Mouse (Mus musculus): ENCODE measurements at regions not wholly inside any gene's neighbourhood (a gene's known extent, or its start where the extent isn't known, plus 50 kb on each side); places are given as distances from the start of the nearest gene placed in this dataset.

DNA sequence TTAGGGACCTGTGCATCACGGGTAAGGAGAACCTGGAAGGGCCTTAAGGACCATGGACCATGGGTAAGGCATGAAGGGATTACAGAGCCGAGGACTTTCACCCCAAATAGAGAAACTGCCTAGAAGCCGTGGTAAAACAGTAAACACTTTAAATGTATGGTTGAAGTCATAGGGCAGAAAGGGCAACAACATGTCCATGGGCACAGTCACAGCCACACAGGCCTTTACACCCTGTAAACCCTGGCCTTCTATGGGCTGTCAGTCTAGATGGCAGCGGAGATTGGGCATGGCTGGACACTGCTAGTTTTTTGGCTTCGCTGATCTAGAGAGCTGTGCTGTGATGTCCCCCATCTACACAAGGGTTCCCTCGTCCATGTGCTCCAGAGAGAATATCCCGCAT, 127.4 kb downstream of the Tex29 start:
- WGBS: 92% methylated on average over 7 of the region's 7 CpGs
- H3K27ac ChIP-seq (ENCODE audit: low read length): no peak overlapping the region
- H3K4me3 ChIP-seq (replicated peaks; ENCODE audit: low read length): no peak overlapping the region
- no peaks in the 10 kb centered on the region for H3K9me3 ChIP-seq (ENCODE audit: control insufficient read depth, low read length)
- no peaks in the 10 kb centered on the region for H3K36me3 ChIP-seq (ENCODE audit: control insufficient read depth, insufficient read depth)
- no peak for ATAC-seq
- no peak overlapping the region for H3K4me2 ChIP-seq (ENCODE audit: low read length)
- no peak overlapping the region for H3K9ac ChIP-seq (replicated peaks; ENCODE audit: low read depth, low read length)
- no peaks in the 10 kb centered on the region for H3K27me3 ChIP-seq (replicated peaks; ENCODE audit: control insufficient read depth, insufficient read depth, low read length)
- no peaks in the 10 kb centered on the region for H3K4me1 ChIP-seq (replicated peaks; ENCODE audit: control insufficient read depth, insufficient read depth, low read length)

DNA sequence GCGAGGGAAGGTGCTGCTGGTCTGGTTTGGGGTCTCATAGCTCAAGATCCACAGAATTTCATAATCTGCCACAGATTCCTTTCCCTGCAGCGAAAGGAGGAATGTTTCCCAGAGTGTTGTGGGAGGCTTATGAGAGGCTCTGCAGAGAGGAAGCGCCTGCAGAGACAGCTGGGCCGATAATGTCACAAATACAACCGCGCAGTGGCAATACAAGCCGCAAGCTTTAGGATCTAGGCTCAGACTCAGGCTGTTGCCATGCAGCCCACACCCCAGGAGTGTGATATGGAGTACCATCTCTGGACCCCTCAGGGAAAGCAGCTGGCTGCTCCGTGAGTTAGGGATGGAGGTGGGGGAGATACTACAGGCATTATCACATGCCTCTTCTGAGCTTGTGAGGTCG, 130.2 kb downstream of the Tex29 start:
- Histone ChIP-seq H3K27me3 (replicated peaks; ENCODE audit: control insufficient read depth, insufficient read depth, low read length) (no peaks in the 10 kb centered on the region), H3K4me1 (replicated peaks; ENCODE audit: control insufficient read depth, insufficient read depth, low read length) (peaks cover 8% of the 10 kb centered on the region), H3K4me3 (replicated peaks; ENCODE audit: low read length) (no peak overlapping the region), H3K36me3 (ENCODE audit: control insufficient read depth, insufficient read depth) (no peaks in the 10 kb centered on the region), H3K27ac (ENCODE audit: low read length) (no peak overlapping the region), H3K4me2 (ENCODE audit: low read length) (no peak overlapping the region), H3K9me3 (ENCODE audit: control insufficient read depth, low read length) (no peaks in the 10 kb centered on the region), H3K9ac (replicated peaks; ENCODE audit: low read depth, low read length) (no peak overlapping the region)
- WGBS: 89% methylated on average over 9 of the region's 9 CpGs
- ATAC-seq: no peak

DNA sequence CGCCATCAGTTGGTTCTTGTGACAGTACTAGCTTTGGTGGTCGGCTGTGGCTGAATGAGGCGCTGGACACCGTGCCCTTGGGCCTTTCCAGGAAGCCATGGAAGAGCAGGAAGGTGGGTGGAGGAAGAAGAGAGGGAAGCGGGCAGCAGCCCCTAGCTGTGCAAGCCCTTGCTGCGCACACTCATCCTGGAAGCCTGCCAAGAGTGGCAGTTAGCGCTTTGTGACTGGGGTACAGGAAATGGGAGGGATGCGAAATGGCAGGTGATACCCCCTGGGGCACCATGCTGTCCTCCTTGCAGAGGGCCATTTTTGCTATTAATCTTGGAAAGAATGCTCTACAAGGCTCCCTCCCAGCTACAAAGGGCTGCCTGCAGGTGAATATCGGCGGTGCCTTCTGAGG, 133.2 kb downstream of the Tex29 start:
- Histone ChIP-seq H3K27ac (ENCODE audit: low read length) (no peak overlapping the region), H3K36me3 (ENCODE audit: control insufficient read depth, insufficient read depth) (no peaks in the 10 kb centered on the region), H3K27me3 (replicated peaks; ENCODE audit: control insufficient read depth, insufficient read depth, low read length) (no peaks in the 10 kb centered on the region), H3K9ac (replicated peaks; ENCODE audit: low read depth, low read length) (no peak overlapping the region), H3K4me3 (replicated peaks; ENCODE audit: low read length) (no peak overlapping the region), H3K4me2 (ENCODE audit: low read length) (no peak overlapping the region), H3K9me3 (ENCODE audit: control insufficient read depth, low read length) (no peaks in the 10 kb centered on the region), H3K4me1 (replicated peaks; ENCODE audit: control insufficient read depth, insufficient read depth, low read length) (peaks cover 8% of the 10 kb centered on the region)
- 46% methylated on average over 10 of the region's 10 CpGs for WGBS
- no peak for ATAC-seq

DNA sequence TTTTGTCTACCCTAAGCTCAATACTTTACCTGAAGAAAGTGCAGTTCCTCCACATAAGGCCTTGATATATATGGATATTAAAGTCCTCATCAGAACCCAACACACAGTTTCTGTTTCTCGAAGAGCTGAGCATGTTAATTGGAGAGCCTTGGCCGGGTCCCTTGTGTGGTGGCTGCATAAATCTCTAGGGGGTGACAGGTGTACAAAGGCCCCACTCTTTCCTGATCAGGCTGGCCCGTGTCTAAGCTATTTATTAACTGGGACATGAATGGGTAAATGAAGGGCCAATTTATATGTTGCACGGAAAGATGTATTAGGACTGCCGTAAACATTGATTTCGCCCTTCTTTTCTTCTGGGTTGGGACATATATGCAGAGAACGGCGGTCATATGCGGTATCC, 136.8 kb downstream of the Tex29 start:
- Histone ChIP-seq H3K4me3 (replicated peaks; ENCODE audit: low read length) (no peak overlapping the region), H3K9ac (replicated peaks; ENCODE audit: low read depth, low read length) (no peak overlapping the region), H3K4me1 (replicated peaks; ENCODE audit: control insufficient read depth, insufficient read depth, low read length) (peaks cover 8% of the 10 kb centered on the region), H3K4me2 (ENCODE audit: low read length) (no peak overlapping the region), H3K27me3 (replicated peaks; ENCODE audit: control insufficient read depth, insufficient read depth, low read length) (no peaks in the 10 kb centered on the region), H3K9me3 (ENCODE audit: control insufficient read depth, low read length) (no peaks in the 10 kb centered on the region), H3K27ac (ENCODE audit: low read length) (no peak overlapping the region), H3K36me3 (ENCODE audit: control insufficient read depth, insufficient read depth) (no peaks in the 10 kb centered on the region)
- no peak for ATAC-seq
- whole genome bisulfite sequencing: 47% methylated on average over 9 of the region's 9 CpGs

DNA sequence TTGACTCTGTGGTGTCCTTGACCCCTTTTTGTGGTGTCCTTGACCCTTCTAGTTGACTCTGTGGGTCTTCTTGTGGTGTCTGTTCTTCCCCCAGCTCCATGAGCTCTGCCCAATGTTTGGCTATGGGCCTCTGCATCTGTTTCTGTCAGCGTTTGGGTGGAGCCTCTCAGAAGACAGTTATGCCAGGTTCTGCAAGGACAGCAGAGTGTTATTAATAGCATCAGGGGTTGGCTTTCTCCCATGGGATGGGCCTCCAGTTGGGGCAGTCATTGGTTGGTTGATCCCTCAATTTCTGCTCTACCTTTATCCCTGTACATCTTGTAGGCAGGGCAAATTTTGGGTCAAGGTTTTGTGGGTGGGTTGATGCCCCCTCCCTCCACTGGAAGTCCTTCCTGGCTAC, 138.8 kb downstream of the Tex29 start:
- ATAC-seq: no peak

DNA sequence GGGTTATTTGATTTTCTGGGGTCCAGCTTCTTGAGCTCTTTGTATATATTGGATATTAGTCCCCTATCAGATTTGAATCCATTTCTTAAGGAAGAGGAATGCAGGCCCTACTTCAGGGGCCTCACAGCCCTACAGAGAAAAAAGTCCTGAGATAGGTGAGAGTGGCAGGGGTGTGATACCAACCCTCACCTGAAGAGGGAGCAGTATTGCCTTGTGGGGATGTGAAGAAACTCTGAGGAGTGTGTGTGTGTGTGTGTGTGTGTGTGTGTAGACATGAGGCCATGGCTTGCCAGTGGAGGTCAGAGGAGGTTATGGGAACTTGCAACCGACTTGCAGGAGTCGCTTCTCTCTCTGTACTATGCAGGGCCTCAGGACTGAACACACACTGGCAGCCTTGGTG, 141.2 kb downstream of the Tex29 start:
- Histone ChIP-seq H3K27ac (ENCODE audit: low read length) (no peak overlapping the region), H3K4me2 (ENCODE audit: low read length) (no peak overlapping the region), H3K27me3 (replicated peaks; ENCODE audit: control insufficient read depth, insufficient read depth, low read length) (no peaks in the 10 kb centered on the region), H3K9me3 (ENCODE audit: control insufficient read depth, low read length) (no peaks in the 10 kb centered on the region), H3K4me1 (replicated peaks; ENCODE audit: control insufficient read depth, insufficient read depth, low read length) (no peaks in the 10 kb centered on the region), H3K36me3 (ENCODE audit: control insufficient read depth, insufficient read depth) (no peaks in the 10 kb centered on the region), H3K9ac (replicated peaks; ENCODE audit: low read depth, low read length) (no peak overlapping the region), H3K4me3 (replicated peaks; ENCODE audit: low read length) (no peak overlapping the region)
- no peak for ATAC-seq
- 88% methylated on average over 2 of the region's 2 CpGs for WGBS

More for the DNA sequence above, 138.8 kb downstream of the Tex29 start:
- Histone ChIP-seq H3K27ac (ENCODE audit: low read length) (no peak overlapping the region), H3K27me3 (replicated peaks; ENCODE audit: control insufficient read depth, insufficient read depth, low read length) (no peaks in the 10 kb centered on the region), H3K4me3 (replicated peaks; ENCODE audit: low read length) (no peak overlapping the region), H3K36me3 (ENCODE audit: control insufficient read depth, insufficient read depth) (no peaks in the 10 kb centered on the region), H3K9ac (replicated peaks; ENCODE audit: low read depth, low read length) (no peak overlapping the region), H3K9me3 (ENCODE audit: control insufficient read depth, low read length) (no peaks in the 10 kb centered on the region), H3K4me1 (replicated peaks; ENCODE audit: control insufficient read depth, insufficient read depth, low read length) (no peaks in the 10 kb centered on the region), H3K4me2 (ENCODE audit: low read length) (no peak overlapping the region)
- WGBS: 87% methylated on average over 1 of the region's 1 CpGs

DNA sequence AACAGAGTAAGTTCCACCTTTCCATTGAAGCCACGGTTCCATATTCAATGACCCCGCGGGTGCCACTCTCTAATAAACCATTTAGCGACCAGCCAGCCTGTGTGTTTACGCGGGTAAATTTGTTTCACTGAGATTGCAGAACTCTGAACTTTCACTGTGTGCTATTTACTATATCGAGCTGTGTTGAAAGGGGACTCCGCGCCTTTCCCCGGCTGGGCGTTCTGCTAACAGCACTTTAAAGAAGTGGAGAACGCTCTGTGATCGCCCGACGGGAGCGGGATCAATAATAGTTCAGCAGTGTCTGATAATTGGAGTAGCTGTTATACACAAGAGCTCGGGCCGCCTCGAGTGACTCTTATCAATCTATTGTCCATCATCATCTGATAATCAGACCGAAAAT, 149.8 kb downstream of the Tex29 start:
- no peak overlapping the region for H3K4me2 ChIP-seq (ENCODE audit: low read length)
- H3K4me1 ChIP-seq (replicated peaks; ENCODE audit: control insufficient read depth, insufficient read depth, low read length): no peaks in the 10 kb centered on the region
- ATAC-seq: no peak
- no peaks in the 10 kb centered on the region for H3K27me3 ChIP-seq (replicated peaks; ENCODE audit: control insufficient read depth, insufficient read depth, low read length)
- no peak overlapping the region for H3K4me3 ChIP-seq (replicated peaks; ENCODE audit: low read length)
- H3K36me3 ChIP-seq (ENCODE audit: control insufficient read depth, insufficient read depth): no peaks in the 10 kb centered on the region
- no peak overlapping the region for H3K27ac ChIP-seq (ENCODE audit: low read length)
- no peaks in the 10 kb centered on the region for H3K9me3 ChIP-seq (ENCODE audit: control insufficient read depth, low read length)
- H3K9ac ChIP-seq (replicated peaks; ENCODE audit: low read depth, low read length): no peak overlapping the region
- 72% methylated on average over 20 of the region's 20 CpGs for WGBS

DNA sequence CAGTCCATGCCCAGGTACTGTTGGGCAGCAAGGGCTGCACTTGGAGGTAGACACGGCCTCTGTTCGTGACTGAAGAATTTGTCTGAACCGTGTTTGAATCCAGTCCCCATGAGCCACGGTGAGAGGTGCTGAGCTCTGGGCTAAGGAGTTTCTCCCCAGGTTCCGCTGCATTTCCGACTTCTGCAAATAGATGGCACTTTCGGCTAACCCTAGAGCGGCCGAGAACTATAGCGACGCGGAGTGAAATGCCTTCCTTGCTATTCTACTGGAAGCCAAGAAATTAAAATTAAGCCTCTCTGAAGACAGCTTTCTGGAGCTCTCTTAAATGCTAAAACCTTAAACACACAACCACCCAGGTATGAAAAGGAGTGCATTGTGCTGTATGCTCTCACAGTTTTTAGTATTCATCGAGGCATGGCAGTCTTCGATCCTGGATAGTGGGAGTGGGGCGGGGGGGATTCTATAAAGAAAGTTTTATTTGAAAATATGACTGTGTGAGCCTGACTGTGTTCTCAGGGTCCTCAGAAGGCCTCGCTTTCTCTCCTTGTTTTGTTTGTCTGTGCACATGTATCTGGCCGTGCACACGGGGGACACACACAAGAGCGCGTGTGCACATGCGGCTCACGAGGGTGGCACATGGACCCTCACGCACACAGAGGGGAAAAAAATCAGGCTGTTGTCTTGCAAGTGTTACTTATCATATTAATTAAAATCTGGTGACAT, 159.6 kb downstream of the Tex29 start:
- peak overlapping the region; percentile 37; the same call in 1 of the 2 replicates for H3K27ac ChIP-seq (ENCODE audit: low read length)
- 14% methylated on average over 23 of the region's 23 CpGs for WGBS
- H3K36me3 ChIP-seq (ENCODE audit: control insufficient read depth, insufficient read depth): no peaks in the 10 kb centered on the region
- H3K27me3 ChIP-seq (replicated peaks; ENCODE audit: control insufficient read depth, insufficient read depth, low read length): peaks cover 5% of the 10 kb centered on the region; the same call in 1 of the 2 replicates
- H3K4me3 ChIP-seq (replicated peaks; ENCODE audit: low read length): no peak overlapping the region
- H3K4me2 ChIP-seq (ENCODE audit: low read length): peak overlapping the region; percentile 7; the same call in 1 of the 2 replicates
- no peaks in the 10 kb centered on the region for H3K9me3 ChIP-seq (ENCODE audit: control insufficient read depth, low read length)
- H3K4me1 ChIP-seq (replicated peaks; ENCODE audit: control insufficient read depth, insufficient read depth, low read length): peaks cover 40% of the 10 kb centered on the region
- H3K9ac ChIP-seq (replicated peaks; ENCODE audit: low read depth, low read length): no peak overlapping the region
- peak; percentile 81 for ATAC-seq

DNA sequence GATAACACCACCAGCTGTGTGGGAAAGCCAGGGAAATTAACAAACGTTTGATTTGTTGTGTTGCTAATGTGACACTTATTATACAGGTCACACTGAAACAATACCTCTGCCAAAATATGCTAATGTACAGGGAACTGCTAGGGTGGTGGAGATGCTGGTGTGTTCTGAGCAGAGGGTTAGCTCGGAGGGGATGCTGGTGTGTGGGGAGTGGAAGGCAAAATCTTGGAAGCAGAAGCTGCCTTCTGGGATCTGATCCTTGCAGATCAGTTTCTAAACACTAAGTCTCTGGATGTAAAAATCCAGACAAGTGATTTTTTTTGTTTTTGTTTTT, 160.2 kb downstream of the Tex29 start:
- Histone ChIP-seq H3K4me3 (replicated peaks; ENCODE audit: low read length) (no peak overlapping the region), H3K9me3 (ENCODE audit: control insufficient read depth, low read length) (no peaks in the 10 kb centered on the region), H3K27me3 (replicated peaks; ENCODE audit: control insufficient read depth, insufficient read depth, low read length) (peaks cover 5% of the 10 kb centered on the region; the same call in 1 of the 2 replicates), H3K4me2 (ENCODE audit: low read length) (peak overlapping the region; percentile 7; the same call in 1 of the 2 replicates), H3K9ac (replicated peaks; ENCODE audit: low read depth, low read length) (no peak overlapping the region), H3K27ac (ENCODE audit: low read length) (no peak overlapping the region; the same call in 1 of the 2 replicates), H3K4me1 (replicated peaks; ENCODE audit: control insufficient read depth, insufficient read depth, low read length) (peaks cover 40% of the 10 kb centered on the region), H3K36me3 (ENCODE audit: control insufficient read depth, insufficient read depth) (no peaks in the 10 kb centered on the region)
- ATAC-seq: peak; percentile 32; the same call in 1 of the 2 replicates
- 3% methylated on average over 2 of the region's 2 CpGs for WGBS

DNA sequence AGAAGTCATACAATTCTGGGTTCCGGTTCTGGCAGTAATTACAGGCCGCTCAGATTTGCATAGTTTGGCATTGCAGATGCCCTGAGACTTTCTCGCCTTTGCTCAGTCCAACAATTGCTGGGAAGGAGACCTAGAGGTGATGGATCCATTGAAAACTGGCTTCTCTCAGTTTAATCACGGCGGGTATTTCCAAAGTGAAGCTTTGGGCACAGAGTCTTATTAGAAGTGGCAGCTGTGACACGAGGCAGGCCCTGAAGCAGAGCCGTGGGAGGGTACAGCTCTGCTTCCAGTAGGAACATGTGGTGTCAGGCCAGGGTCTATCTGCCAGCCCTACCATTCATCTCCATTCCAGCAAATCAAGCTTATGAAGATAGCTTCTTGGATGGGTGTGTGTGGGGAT, 164.0 kb downstream of the Tex29 start:
- Histone ChIP-seq H3K4me3 (replicated peaks; ENCODE audit: low read length) (no peak overlapping the region), H3K4me2 (ENCODE audit: low read length) (no peak overlapping the region), H3K9ac (replicated peaks; ENCODE audit: low read depth, low read length) (no peak overlapping the region), H3K4me1 (replicated peaks; ENCODE audit: control insufficient read depth, insufficient read depth, low read length) (peaks cover 40% of the 10 kb centered on the region), H3K27ac (ENCODE audit: low read length) (peak overlapping the region; percentile 13), H3K9me3 (ENCODE audit: control insufficient read depth, low read length) (no peaks in the 10 kb centered on the region), H3K36me3 (ENCODE audit: control insufficient read depth, insufficient read depth) (no peaks in the 10 kb centered on the region), H3K27me3 (replicated peaks; ENCODE audit: control insufficient read depth, insufficient read depth, low read length) (no peaks in the 10 kb centered on the region)
- peak; percentile 43; the same call in 1 of the 2 replicates for ATAC-seq
- 32% methylated on average over 7 of the region's 7 CpGs for WGBS
